Mouse (Mus musculus) stomach, postnatal 0 days (tissue): Measurements from ENCODE around the gene Vcp. TPM values are rescaled to one million over a fixed set of nuclear protein-coding genes. Genes with fewer than 3 reads are reported as not detected.

Experiments used
- ATAC-seq: fragments of 200-750 bp; cut with Nextera tagmentation; 2 replicates; pipeline ENCODE4 v1.8.0; 2017; ENCODE audit not compliant: low FRiP score, low TSS enrichment
- DNase-seq: peaks from one replicate; pipeline ENCODE4 v3.0.0-alpha.2; 2016; ENCODE audit warnings: low spot score
- H3K27ac ChIP-seq: fragments of 300-500 bp; sonication (generic); replicated peaks from 2 replicates; pipeline ENCODE4 v1.5.1; 2014; ENCODE audit warnings: mild to moderate bottlenecking, control low read depth
- H3K27me3 ChIP-seq: fragments of 300-500 bp; sonication (generic); 2 replicates; pipeline ENCODE4 v1.6.1; 2014; ENCODE audit warnings: low read length; ENCODE audit not compliant: control insufficient read depth, insufficient read depth
- H3K36me3 ChIP-seq: fragments of 300-500 bp; sonication (generic); 2 replicates; pipeline ENCODE4 v1.6.1; 2014; ENCODE audit warnings: low read length, mixed read lengths; ENCODE audit not compliant: control insufficient read depth, insufficient read depth
- H3K4me1 ChIP-seq: fragments of 300-500 bp; sonication (generic); replicated peaks from 2 replicates; pipeline ENCODE4 v1.6.1; 2014; ENCODE audit warnings: antibody characterized with exemption; ENCODE audit not compliant: control insufficient read depth, insufficient read depth
- H3K4me2 ChIP-seq: fragments of 300-500 bp; sonication (generic); replicated peaks from 2 replicates; pipeline ENCODE4 v1.6.1; 2014; ENCODE audit warnings: low read depth, mild to moderate bottlenecking, control low read depth, moderate library complexity
- H3K4me3 ChIP-seq: fragments of 300-500 bp; sonication (generic); 2 replicates; pipeline ENCODE4 v1.5.1; 2014; ENCODE audit warnings: low read depth, low read length, control low read depth
- H3K9ac ChIP-seq: fragments of 300-500 bp; sonication (generic); 2 replicates; pipeline ENCODE4 v1.6.1; 2014; ENCODE audit warnings: mild to moderate bottlenecking, low read length, control low read depth, mixed read lengths
- H3K9me3 ChIP-seq: fragments of 300-500 bp; sonication (generic); 2 replicates; pipeline ENCODE4 v1.6.1; 2016; ENCODE audit warnings: low read length; ENCODE audit not compliant: control insufficient read depth
- CTCF ChIP-seq: IDR thresholded peaks from 2 replicates; pipeline ENCODE4 v1.5.1; 2016; ENCODE audit warnings: antibody characterized with exemption, low read depth, mild to moderate bottlenecking, moderate library complexity
- EP300 ChIP-seq: optimal IDR thresholded peaks from 2 replicates; pipeline ENCODE3; 2016; ENCODE audit warnings: antibody characterized with exemption
- WGBS: fragments of 180-500 bp; shearing (Covaris S2); extraction: QIAGEN DNeasy Blood & Tissue Kit; methylation state at CpG from one replicate; pipeline ENCODE4 v1.1.7; 2014; 5-methylcytosine and 5-hydroxymethylcytosine counted together
- polyA plus RNA-seq: library from polyadenylated mRNA; unstranded; fragments of >200 nt; fragmentation: Nextera tagmentation; extraction: Ambion mirVana; gene quantifications from 2 replicates; pipeline ENCODE4 v1.2.1, GENCODE M21; 2015

The Vcp gene
- polyA plus RNA-seq, 1 experiment from 2014 or later, result 282 TPM

DNA sequence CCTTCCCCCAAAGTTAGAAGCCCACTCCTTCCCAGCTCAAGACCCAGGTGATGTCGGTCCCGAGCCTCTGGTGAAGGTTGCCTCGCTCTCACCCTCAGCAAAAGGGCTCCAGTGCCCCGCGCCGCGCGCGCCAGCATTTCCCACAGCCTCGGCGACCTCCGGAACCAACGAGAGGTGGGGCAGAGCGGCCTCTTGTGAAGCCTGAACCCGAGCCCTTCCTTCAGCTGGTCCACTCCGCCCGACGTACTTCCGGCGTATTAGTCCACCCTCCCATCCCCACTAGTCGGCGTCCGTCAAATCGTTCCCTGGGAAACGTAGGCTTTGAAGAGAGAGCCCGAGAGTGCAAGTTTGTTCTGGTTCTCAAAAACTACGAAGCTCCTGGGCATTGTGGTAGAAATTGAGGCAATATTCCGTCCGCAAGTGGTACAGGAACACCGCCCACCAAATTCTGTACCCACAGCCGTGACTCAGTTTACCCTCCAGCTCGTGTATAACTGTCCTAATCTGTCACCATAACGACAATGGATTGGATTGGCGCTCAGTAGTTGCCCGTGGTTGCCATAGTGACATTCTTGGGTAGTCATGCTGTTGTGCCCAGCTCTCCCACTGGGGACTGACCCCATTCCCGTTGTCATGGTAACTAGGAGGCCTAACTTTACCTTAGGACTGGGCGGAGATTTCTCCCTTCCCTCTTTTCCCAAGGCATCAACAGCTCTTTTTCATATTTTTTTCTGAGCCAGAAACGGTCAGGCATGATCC lies 31.1 kb upstream of the Vcp start, which contains the start of gene Stoml2:
TSS of gene Stoml2 (minus strand) at position 474 of the 759 bp plus-strand sequence.
- DNase-seq (peak; percentile 95), ATAC-seq (peak; percentile 97)
- H3K36me3 ChIP-seq, result peaks cover 16% of the 10 kb centered on the region
- H3K4me1 ChIP-seq, result 0 out of 2 replicates have a peak, but pooled peaks cover 2% of the 10 kb centered on the region
- peak within 1 kb of the TSS; percentile 93 for H3K27ac ChIP-seq
- peak within 1 kb of the TSS; percentile 78 for H3K4me3 ChIP-seq
- H3K27me3 ChIP-seq, result no peaks in the 10 kb centered on the region
- TF ChIP-seq CTCF, result peak; percentile 65
- no peak for TF ChIP-seq EP300
- WGBS, result 1% methylated on average over 38 of the region's 38 CpGs
- peak within 1 kb of the TSS; percentile 79 for H3K4me2 ChIP-seq
- H3K9ac ChIP-seq, result peak within 1 kb of the TSS; percentile 91
- no peaks in the 10 kb centered on the region for H3K9me3 ChIP-seq

GRCm38 (mm10) chr4:43030780-43031230 lies 30.5 kb upstream of the Vcp start:
- TF ChIP-seq CTCF (no peak), EP300 (no peak)
- Histone ChIP-seq H3K4me3 (peak overlapping the region; percentile 78), H3K36me3 (peaks cover 14% of the 10 kb centered on the region; the same call in 1 of the 2 replicates), H3K27me3 (no peaks in the 10 kb centered on the region), H3K27ac (peak overlapping the region; percentile 93), H3K4me1 (0 out of 2 replicates have a peak, but pooled peaks cover 2% of the 10 kb centered on the region), H3K4me2 (peak overlapping the region; percentile 79), H3K9ac (peak overlapping the region; percentile 91), H3K9me3 (no peaks in the 10 kb centered on the region)
- under 1% methylated on average over 18 of the region's 28 CpGs for WGBS
- ATAC-seq (peak; percentile 62), DNase-seq (peak; percentile 59)

DNA sequence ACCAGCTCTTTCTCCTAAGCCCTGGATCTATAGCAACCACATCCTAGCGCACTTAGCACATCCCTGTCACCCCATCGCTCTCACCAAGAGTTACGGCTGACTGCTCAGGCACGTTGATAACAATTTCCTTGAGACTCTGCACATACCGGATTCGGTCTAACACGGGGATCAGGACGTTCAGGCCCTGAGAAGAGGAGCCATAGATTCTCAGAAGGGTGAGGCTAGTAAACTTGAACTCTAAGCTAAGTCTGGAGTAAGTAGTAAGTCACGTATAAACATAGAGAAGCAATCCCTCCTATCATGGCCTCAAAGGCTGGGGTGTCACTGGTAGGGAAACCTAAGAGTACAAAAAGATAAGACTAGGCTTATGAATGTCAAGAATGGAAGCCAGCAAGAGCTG lies 30.0 kb upstream of the Vcp start:
- ATAC-seq, result no peak
- 67% methylated on average over 9 of the region's 9 CpGs for WGBS
- no peak for TF ChIP-seq CTCF
- TF ChIP-seq EP300, result no peak
- Histone ChIP-seq H3K4me2 (peak overlapping the region; percentile 79), H3K9ac (peak overlapping the region; percentile 91), H3K27me3 (no peaks in the 10 kb centered on the region), H3K36me3 (peaks cover 12% of the 10 kb centered on the region; the same call in 1 of the 2 replicates), H3K4me1 (0 out of 2 replicates have a peak, but pooled peaks cover 2% of the 10 kb centered on the region), H3K4me3 (peak overlapping the region; percentile 78), H3K9me3 (no peaks in the 10 kb centered on the region), H3K27ac (peak overlapping the region; percentile 93)
- no peak for DNase-seq

- Histone ChIP-seq H3K4me2 (no peak overlapping the region), H3K4me1 (peaks cover 4% of the 10 kb centered on the region; the same call in 1 of the 2 replicates), H3K9me3 (no peaks in the 10 kb centered on the region), H3K9ac (no peak overlapping the region), H3K27ac (no peak overlapping the region), H3K4me3 (no peak overlapping the region), H3K36me3 (peaks cover 12% of the 10 kb centered on the region; the same call in 1 of the 2 replicates), H3K27me3 (no peaks in the 10 kb centered on the region)
- DNase-seq (no peak), ATAC-seq (no peak)
- TF ChIP-seq EP300, result no peak
- TF ChIP-seq CTCF, result no peak
- 89% methylated on average over 9 of the region's 9 CpGs for whole genome bisulfite sequencing
Observed at GRCm38 (mm10) chr4:43029749-43030148, 29.4 kb upstream of the Vcp start.

DNA sequence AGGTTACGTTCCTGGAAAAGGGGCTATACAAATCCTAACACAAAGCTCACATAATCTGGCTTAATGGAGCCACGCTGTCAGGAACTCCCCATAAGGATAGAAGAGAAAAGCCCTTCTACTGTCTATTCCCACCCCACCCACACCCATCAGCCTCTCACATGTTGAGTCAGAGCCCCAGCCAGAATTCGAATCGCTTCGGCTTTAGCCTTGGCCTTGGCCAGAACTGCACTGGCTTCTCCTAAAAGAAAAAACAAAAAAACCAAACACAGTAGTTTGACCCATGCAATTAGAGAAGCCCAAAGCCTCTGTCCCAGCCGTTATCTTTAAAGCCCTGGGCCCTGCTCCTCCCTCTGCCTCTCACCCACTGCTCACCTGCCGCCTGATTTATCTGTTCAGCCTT lies 28.8 kb upstream of the Vcp start:
- H3K4me3 ChIP-seq, result no peak overlapping the region
- 87% methylated on average over 7 of the region's 7 CpGs for WGBS
- ATAC-seq (no peak), DNase-seq (no peak)
- H3K36me3 ChIP-seq, result peaks cover 12% of the 10 kb centered on the region; the same call in 1 of the 2 replicates
- no peak overlapping the region for H3K27ac ChIP-seq
- no peak overlapping the region for H3K9ac ChIP-seq
- no peaks in the 10 kb centered on the region for H3K27me3 ChIP-seq
- H3K9me3 ChIP-seq, result no peaks in the 10 kb centered on the region
- H3K4me2 ChIP-seq, result no peak overlapping the region
- peaks cover 6% of the 10 kb centered on the region; the same call in 1 of the 2 replicates for H3K4me1 ChIP-seq
- no peak for TF ChIP-seq CTCF
- no peak for TF ChIP-seq EP300
